27 mouse cellular contexts compared by ENCODE assay signal in genomic region chr6:113048371-113048770, GRCm38 (mm10). TPM values are rescaled to one million over a fixed set of nuclear protein-coding genes. Genes with fewer than 3 reads are reported as not detected.
DNase-seq lines count a peak whose midpoint lies in the region; ATAC-seq and TF ChIP-seq lines count a peak whose summit lies in the region.
"Had no signal": no experiment of that assay in that cellular context is flagged by ENCODE, and none has a peak within 500 bp of the region (broad histone marks: within the 10 kb centered on the region; RNA-seq: fewer than 3 reads in every experiment).

No protein-coding gene starts in this region.

- no peak for DNase-seq in CH12.LX (ENCODE audit: extremely low read depth)
- no peak for DNase-seq in right cerebral cortex, adult 18-20 months
- no peak for DNase-seq in urinary bladder, adult 18-20 months (ENCODE audit: low spot score in 2 of 2)
- DNase-seq: adrenal gland, postnatal 10 days; cerebellum, adult 8-10 months; cerebellum, postnatal 36 days; gastrocnemius, adult 2 months; heart, adult 2 months; heart, postnatal 4 days; kidney, adult 8-10 months; layer of hippocampus, postnatal 36 days; left cerebral cortex, postnatal 4 days; lung, embryonic 14.5 days; lung, postnatal 14 days; right cerebral cortex, postnatal 14 days; thymus, adult 2 months; thymus, postnatal 36 days had no signal

- dilution Hi-C loops in CH12.LX (cut with MboI; ENCODE audit: extremely low pct_ligation_motif_present, extremely low pct_unique_long_range_greater_than_20kb, low sequenced_read_pairs): no loop called here

- no peak for TF ChIP-seq POLR2A in CH12.LX (IDR thresholded peaks at IDR 0.05; ENCODE audit: low read depth, low read length)

- no peak for ATAC-seq in intestine, embryonic 16.5 days
- no peak for ATAC-seq in intestine, embryonic 15.5 days
- ATAC-seq in intestine, postnatal 0 days: no peak
- ATAC-seq in liver, embryonic 16.5 days (ENCODE audit: low read depth): no peak
- ATAC-seq: forebrain, embryonic 16.5 days; inflammation-experienced regulatory T-cells, adult 6 months; midbrain, embryonic 13.5 days had no signal

- H3K9me3 ChIP-seq in intestine, embryonic 16.5 days (ENCODE audit: control insufficient read depth, low read length): no peaks in the 10 kb centered on the region
- no peaks in the 10 kb centered on the region for H3K9me3 ChIP-seq in intestine, embryonic 15.5 days
- no peaks in the 10 kb centered on the region for H3K9me3 ChIP-seq in CH12.LX (replicated peaks; ENCODE audit: low read length)
- no peaks in the 10 kb centered on the region for H3K9me3 ChIP-seq in intestine, postnatal 0 days (ENCODE audit: control insufficient read depth)
- H3K9me3 ChIP-seq in liver, embryonic 16.5 days (replicated peaks; ENCODE audit: control insufficient read depth, low read length): no peaks in the 10 kb centered on the region
- H3K9me3 ChIP-seq: heart, embryonic 12.5 days; hindbrain, embryonic 15.5 days; midbrain, embryonic 13.5 days had no signal

- peaks cover 18% of the 10 kb centered on the region for H3K4me1 ChIP-seq in intestine, embryonic 16.5 days (ENCODE audit: control insufficient read depth, insufficient read depth, low read length)
- H3K4me1 ChIP-seq in intestine, embryonic 15.5 days (replicated peaks): peaks cover 11% of the 10 kb centered on the region
- H3K4me1 ChIP-seq in CH12.LX (ENCODE audit: control insufficient read depth in 1 of 2, insufficient read depth in 2 of 2): peaks cover 3 to 25% of the 10 kb centered on the region in 2 experiments; a peak in 3 of 4 replicates
- H3K4me1 ChIP-seq in intestine, postnatal 0 days (replicated peaks; ENCODE audit: control insufficient read depth, insufficient read depth, low read length): peaks cover 4% of the 10 kb centered on the region; the same call in 1 of the 2 replicates
- H3K4me1 ChIP-seq in liver, embryonic 16.5 days (ENCODE audit: control insufficient read depth, low read depth, low read length): peaks cover 26% of the 10 kb centered on the region

- no peak overlapping the region for H3K4me3 ChIP-seq in intestine, embryonic 16.5 days (ENCODE audit: low read length)
- H3K4me3 ChIP-seq in intestine, embryonic 15.5 days (replicated peaks): no peak overlapping the region
- H3K4me3 ChIP-seq in CH12.LX (replicated peaks in 1 of 3; ENCODE audit: low read depth in 2 of 3, low read length in 2 of 3, poor library complexity in 1 of 3): peak overlapping the region in 1 of 3 experiments; percentile 36
- no peak overlapping the region for H3K4me3 ChIP-seq in intestine, postnatal 0 days (ENCODE audit: low read depth, low read length)
- H3K4me3 ChIP-seq in liver, embryonic 16.5 days (ENCODE audit: low read depth, low read length): peak overlapping the region; percentile 5
- H3K4me3 ChIP-seq: gastrocnemius, adult 2 months; heart, adult 2 months; heart, embryonic 12.5 days; hindbrain, embryonic 15.5 days; midbrain, embryonic 13.5 days had no signal

- TF ChIP-seq CTCF in CH12.LX (conservative IDR thresholded peaks at IDR 0.05 in 1 of 2, IDR thresholded peaks at IDR 0.05 in 1 of 2; ENCODE audit: low read depth in 2 of 2, low read length in 2 of 2): no peak
- no peak for TF ChIP-seq CTCF in intestine, postnatal 0 days (IDR thresholded peaks at IDR 0.05; ENCODE audit: low read depth)

- 97% methylated on average over 2 of the region's 2 CpGs for WGBS in intestine, embryonic 16.5 days
- WGBS in intestine, embryonic 15.5 days: 88% methylated on average over 2 of the region's 2 CpGs
- WGBS in intestine, postnatal 0 days: 85% methylated on average over 2 of the region's 2 CpGs
- 34% methylated on average over 2 of the region's 2 CpGs for WGBS in liver, embryonic 16.5 days (ENCODE audit: insufficient replicate concordance)

- no peak for TF ChIP-seq EP300 in CH12.LX (IDR thresholded peaks at IDR 0.05; ENCODE audit: low read length)

- no peak overlapping the region for H3K27ac ChIP-seq in intestine, embryonic 16.5 days (ENCODE audit: low read length)
- no peak overlapping the region for H3K27ac ChIP-seq in intestine, embryonic 15.5 days
- H3K27ac ChIP-seq in CH12.LX (ENCODE audit: insufficient read depth, low read depth): no peak overlapping the region
- H3K27ac ChIP-seq in intestine, postnatal 0 days (ENCODE audit: low read depth, low read length): no peak overlapping the region
- H3K27ac ChIP-seq in liver, embryonic 16.5 days (ENCODE audit: low read length): no peak overlapping the region
- H3K27ac ChIP-seq: gastrocnemius, adult 2 months; heart, adult 2 months; hindbrain, embryonic 15.5 days; kidney, postnatal 0 days; midbrain, embryonic 13.5 days had no signal

- peaks cover 31% of the 10 kb centered on the region for H3K79me2 ChIP-seq in CH12.LX (replicated peaks; ENCODE audit: control insufficient read depth, extremely low read depth, insufficient read depth, poor library complexity, severe bottlenecking)

- H3K9ac ChIP-seq in intestine, embryonic 16.5 days (ENCODE audit: low read depth, low read length): no peak overlapping the region
- H3K9ac ChIP-seq in intestine, embryonic 15.5 days: no peak overlapping the region
- H3K9ac ChIP-seq in CH12.LX (ENCODE audit: insufficient read depth, low read depth): peak overlapping the region; percentile 73
- no peak overlapping the region for H3K9ac ChIP-seq in intestine, postnatal 0 days (ENCODE audit: low read depth, low read length)
- peak overlapping the region; percentile 38; the same call in 1 of the 2 replicates for H3K9ac ChIP-seq in liver, embryonic 16.5 days (ENCODE audit: low read depth, low read length)
- H3K9ac ChIP-seq: heart, embryonic 12.5 days; hindbrain, embryonic 15.5 days; lung, embryonic 14.5 days; midbrain, embryonic 13.5 days had no signal

- H3K27me3 ChIP-seq in intestine, embryonic 16.5 days (replicated peaks; ENCODE audit: control insufficient read depth, insufficient read depth, low read length): no peaks in the 10 kb centered on the region
- no peaks in the 10 kb centered on the region for H3K27me3 ChIP-seq in intestine, embryonic 15.5 days (replicated peaks)
- no peaks in the 10 kb centered on the region for H3K27me3 ChIP-seq in CH12.LX (replicated peaks)
- H3K27me3 ChIP-seq in intestine, postnatal 0 days (replicated peaks; ENCODE audit: control insufficient read depth, insufficient read depth, low read length): no peaks in the 10 kb centered on the region
- no peaks in the 10 kb centered on the region for H3K27me3 ChIP-seq in liver, embryonic 16.5 days (ENCODE audit: control insufficient read depth, insufficient read depth, low read depth, low read length)
- H3K27me3 ChIP-seq: heart, embryonic 12.5 days; hindbrain, embryonic 15.5 days; midbrain, embryonic 13.5 days had no signal

- peaks cover 9% of the 10 kb centered on the region for H3K36me3 ChIP-seq in intestine, embryonic 16.5 days (ENCODE audit: control insufficient read depth, insufficient read depth, low read length)
- H3K36me3 ChIP-seq in intestine, embryonic 15.5 days: peaks cover 7% of the 10 kb centered on the region
- peaks cover 16 to 43% of the 10 kb centered on the region in 2 experiments for H3K36me3 ChIP-seq in CH12.LX (replicated peaks in 1 of 2; ENCODE audit: control insufficient read depth in 1 of 2, insufficient read depth in 1 of 2, low read length in 1 of 2)
- peaks cover 10% of the 10 kb centered on the region; the same call in 1 of the 2 replicates for H3K36me3 ChIP-seq in intestine, postnatal 0 days (ENCODE audit: control insufficient read depth, insufficient read depth)
- H3K36me3 ChIP-seq in liver, embryonic 16.5 days (ENCODE audit: control insufficient read depth, insufficient read depth): peaks cover 6% of the 10 kb centered on the region

- 0 out of 2 replicates have a peak overlapping the region, but pooled peaks have one; percentile 2 for H3K4me2 ChIP-seq in intestine, embryonic 16.5 days (ENCODE audit: low read depth, low read length)
- no peak overlapping the region for H3K4me2 ChIP-seq in intestine, embryonic 15.5 days (replicated peaks)
- H3K4me2 ChIP-seq in CH12.LX (ENCODE audit: insufficient read depth, low read depth, poor library complexity, severe bottlenecking): peak overlapping the region; percentile 94
- H3K4me2 ChIP-seq in intestine, postnatal 0 days (replicated peaks; ENCODE audit: low read depth): peak overlapping the region; percentile 79
- peak overlapping the region; percentile 99 for H3K4me2 ChIP-seq in liver, embryonic 16.5 days (ENCODE audit: low read depth, low read length)
- H3K4me2 ChIP-seq: heart, embryonic 12.5 days; midbrain, embryonic 13.5 days had no signal

- in situ Hi-C loops in CH12.LX (cut with MboI; ENCODE audit: low pct_ligation_motif_present, low pct_unique_long_range_greater_than_20kb, low sequenced_read_pairs): loop anchor here (10.0 kb wide), 1 partner anchor 256 kb away; the partner anchor contains the start of gene Brpf1

- TF ChIP-seq RAD21 in CH12.LX (IDR thresholded peaks at IDR 0.05; ENCODE audit: low read depth, low read length): no peak

TF ChIP-seq in CH12.LX, 34 proteins besides CTCF, POLR2A, EP300 and RAD21 (continues in another document):
- TF ChIP-seq BHLHE40 (IDR thresholded peaks at IDR 0.05; ENCODE audit: low read depth, low read length) (no peak), ZNF384 (IDR thresholded peaks at IDR 0.05; ENCODE audit: low read depth, low read length) (no peak), ZC3H11A (IDR thresholded peaks at IDR 0.05; ENCODE audit: low read depth, low read length) (no peak), ETS1 (conservative IDR thresholded peaks at IDR 0.05; ENCODE audit: low read depth, low read length) (no peak), ZMIZ1 (IDR thresholded peaks at IDR 0.05; ENCODE audit: low read depth, low read length) (no peak), ELF1 (IDR thresholded peaks at IDR 0.05; ENCODE audit: low read depth, low read length) (no peak), HCFC1 (IDR thresholded peaks at IDR 0.05; ENCODE audit: low read depth, low read length) (no peak)

RNA-seq across cellular contexts. Expression of gene Thumpd3, which starts 2.3 kb away (rescaled TPM):
- 57.7 and 63.0 TPM in 2 replicates for polyA plus RNA-seq in intestine, embryonic 16.5 days (2015; fragmentation: Nextera tagmentation; extraction: Ambion mirVana)
- 58.1 and 62.9 TPM in 2 replicates for polyA plus RNA-seq in intestine, embryonic 15.5 days (2015; fragmentation: Nextera tagmentation; extraction: Ambion mirVana)
- 37.1 and 43.4 TPM in 2 replicates for total RNA-seq in CH12.LX (2012; rRNA removed)
- 78.1 and 89.0 TPM in 2 replicates for total RNA-seq in CH12.LX (2014; rRNA removed)
- 66.2 and 69.3 TPM in 2 replicates for polyA plus RNA-seq in CH12.LX (2012; ENCODE audit: insufficient read length, low read depth)
- polyA plus RNA-seq in intestine, postnatal 0 days (2015; fragmentation: Nextera tagmentation; extraction: Ambion mirVana): 36.0 and 36.6 TPM in 2 replicates
- 29.5 and 30.0 TPM in 2 replicates for polyA plus RNA-seq in liver, embryonic 16.5 days (2015; fragmentation: Nextera tagmentation; extraction: Ambion mirVana)

RNA-seq across cellular contexts. Expression of gene Setd5, which starts 28.8 kb away (rescaled TPM):
- polyA plus RNA-seq in intestine, embryonic 16.5 days (2015; fragmentation: Nextera tagmentation; extraction: Ambion mirVana): 58.5 and 61.2 TPM in 2 replicates
- polyA plus RNA-seq in intestine, embryonic 15.5 days (2015; fragmentation: Nextera tagmentation; extraction: Ambion mirVana): 67.2 and 70.0 TPM in 2 replicates
- total RNA-seq in CH12.LX (2012; rRNA removed) (56.8 and 57.7 TPM in 2 replicates), CH12.LX (2014; rRNA removed) (59.6 and 67.4 TPM in 2 replicates)
- polyA plus RNA-seq in CH12.LX (2012; ENCODE audit: insufficient read length, low read depth): 72.1 and 80.4 TPM in 2 replicates
- polyA plus RNA-seq in intestine, postnatal 0 days (2015; fragmentation: Nextera tagmentation; extraction: Ambion mirVana): 32.2 and 32.9 TPM in 2 replicates
- 18.4 and 20.1 TPM in 2 replicates for polyA plus RNA-seq in liver, embryonic 16.5 days (2015; fragmentation: Nextera tagmentation; extraction: Ambion mirVana)

Comparison
In these comparisons a context has a peak if more than half of its experiments do, and no peak if none do; other contexts are left out.
1. H3K9ac ChIP-seq: peak in CH12.LX (single experiment) and liver, embryonic 16.5 days (single experiment); none in intestine, embryonic 16.5 days (single experiment), intestine, embryonic 15.5 days (single experiment) and intestine, postnatal 0 days (single experiment).